Mouse (Mus musculus): ENCODE results near the gene Mettl6. TPM values are rescaled to one million over a fixed set of nuclear protein-coding genes. Genes with fewer than 3 reads are reported as not detected.

The Mettl6 gene
- polyA plus RNA-seq (2014; fragmentation: Nextera tagmentation; extraction: Ambion mirVana) = 52.9 and 57.3 TPM in 2 replicates

DNA sequence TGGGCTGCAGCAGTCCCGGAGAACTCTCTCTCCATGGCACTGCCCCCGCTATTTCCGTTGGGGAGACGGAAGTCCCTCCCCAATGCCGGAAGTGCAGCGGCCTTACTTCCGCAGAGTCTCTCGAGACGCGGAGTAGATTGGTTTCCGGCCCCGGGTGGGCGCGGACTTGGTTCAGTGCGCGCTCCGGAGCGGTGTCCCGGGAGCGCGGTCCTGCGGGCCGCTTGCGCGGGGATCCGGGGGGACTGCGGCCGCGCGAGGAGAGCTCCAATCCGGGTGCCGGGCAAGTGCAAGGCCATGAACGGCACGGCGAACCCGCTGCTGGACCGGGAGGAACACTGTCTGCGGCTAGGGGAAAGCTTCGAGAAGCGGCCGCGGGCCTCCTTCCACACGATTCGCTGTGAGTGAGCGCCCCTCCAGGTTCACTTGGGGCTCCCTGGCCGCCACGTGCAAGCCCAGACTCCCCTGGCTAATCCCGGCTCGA lies at the start of gene Mettl6:
TSS of gene Mettl6 (minus strand) at position 66 of the 481 bp plus-strand sequence.
- H3K27me3 ChIP-seq (ENCODE audit: insufficient read depth, low read length) = no peaks in the 10 kb centered on the region
- H3K9me3 ChIP-seq (ENCODE audit: low read depth, low read length) = no peaks in the 10 kb centered on the region
- H3K4me3 ChIP-seq (ENCODE audit: low read depth, low read length) = peak within 1 kb of the TSS; percentile 92
- DNase-seq = peak; percentile 97
- H3K9ac ChIP-seq = peak within 1 kb of the TSS; percentile 89
- under 1% methylated on average over 49 of the region's 49 CpGs for WGBS
- H3K27ac ChIP-seq (ENCODE audit: low read depth) = peak within 1 kb of the TSS; percentile 91
- peak within 1 kb of the TSS; percentile 92 for H3K4me2 ChIP-seq
- no peak for TF ChIP-seq CTCF (IDR thresholded peaks at IDR 0.05; ENCODE audit: low read depth)
- peaks cover 44% of the 10 kb centered on the region for H3K36me3 ChIP-seq (ENCODE audit: insufficient read depth)
- peaks cover 10% of the 10 kb centered on the region; the same call in 1 of the 2 replicates for H3K4me1 ChIP-seq (ENCODE audit: insufficient read depth)
- peak; percentile 94 for ATAC-seq (ENCODE audit: insufficient read depth)

DNA sequence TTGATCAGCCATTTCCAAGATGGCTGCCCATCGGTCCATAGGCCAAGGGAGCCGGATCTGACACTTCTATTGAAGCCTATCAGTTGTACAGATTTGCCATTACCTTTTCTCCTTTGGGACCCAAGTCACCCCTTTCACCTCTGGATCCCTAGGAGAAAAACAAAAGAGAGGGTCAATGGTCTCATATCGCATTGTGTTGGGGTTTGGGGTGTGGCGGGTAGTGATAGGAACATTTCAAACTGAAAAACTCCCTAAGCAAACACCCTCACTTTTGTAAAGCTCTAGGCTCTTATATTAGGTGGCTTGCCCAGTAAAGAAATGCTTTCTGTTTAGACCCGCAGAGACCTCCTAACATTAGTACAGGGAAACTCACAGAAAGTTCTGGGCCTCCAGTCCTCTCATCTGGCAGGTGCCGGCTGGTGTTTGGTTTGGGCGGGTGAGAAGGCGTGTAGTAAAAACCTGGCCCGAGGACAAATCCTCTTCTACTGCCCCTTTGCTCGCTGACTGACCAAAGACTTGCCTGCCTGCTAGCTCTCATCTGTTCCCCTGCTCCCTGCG lies 49.1 kb upstream of the Mettl6 start:
- Histone ChIP-seq H3K27me3 (ENCODE audit: insufficient read depth, low read length) (no peaks in the 10 kb centered on the region), H3K4me2 (no peak overlapping the region), H3K9me3 (ENCODE audit: low read depth, low read length) (no peaks in the 10 kb centered on the region), H3K36me3 (ENCODE audit: insufficient read depth) (no peaks in the 10 kb centered on the region), H3K9ac (no peak overlapping the region), H3K4me1 (ENCODE audit: insufficient read depth) (no peaks in the 10 kb centered on the region), H3K4me3 (ENCODE audit: low read depth, low read length) (no peak overlapping the region), H3K27ac (ENCODE audit: low read depth) (no peak overlapping the region)
- DNase-seq (no peak), ATAC-seq (ENCODE audit: insufficient read depth) (no peak)
- no peak for TF ChIP-seq CTCF (IDR thresholded peaks at IDR 0.05; ENCODE audit: low read depth)
- WGBS = 71% methylated on average over 11 of the region's 11 CpGs

DNA sequence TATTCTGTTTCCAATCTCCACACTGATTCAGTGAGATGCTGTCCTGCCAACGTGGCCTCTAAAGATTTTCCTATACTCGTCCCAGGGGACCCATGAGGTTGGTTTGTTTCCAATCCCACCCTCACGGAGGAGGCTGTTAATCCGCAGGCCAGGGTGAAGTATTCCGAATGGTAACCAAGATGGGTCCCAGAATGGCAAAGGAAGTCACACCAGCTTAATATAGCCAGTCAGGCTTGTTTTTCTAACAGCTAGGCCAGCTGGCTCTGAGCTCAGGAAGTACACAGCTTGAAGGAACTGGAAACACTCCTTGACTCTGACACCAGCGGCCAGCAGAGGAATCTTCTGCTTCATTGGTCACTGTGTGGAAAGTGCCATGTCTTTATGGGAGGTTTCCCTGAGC lies 42.5 kb upstream of the Mettl6 start:
- H3K4me1 ChIP-seq (ENCODE audit: insufficient read depth) = no peaks in the 10 kb centered on the region
- DNase-seq (peak; percentile 24), ATAC-seq (ENCODE audit: insufficient read depth) (no peak)
- no peak overlapping the region for H3K9ac ChIP-seq
- H3K27me3 ChIP-seq (ENCODE audit: insufficient read depth, low read length) = no peaks in the 10 kb centered on the region
- WGBS = 62% methylated on average over 6 of the region's 6 CpGs
- no peaks in the 10 kb centered on the region for H3K9me3 ChIP-seq (ENCODE audit: low read depth, low read length)
- no peaks in the 10 kb centered on the region for H3K36me3 ChIP-seq (ENCODE audit: insufficient read depth)
- no peak overlapping the region for H3K27ac ChIP-seq (ENCODE audit: low read depth)
- no peak for TF ChIP-seq CTCF (IDR thresholded peaks at IDR 0.05; ENCODE audit: low read depth)
- H3K4me2 ChIP-seq = no peak overlapping the region
- H3K4me3 ChIP-seq (ENCODE audit: low read depth, low read length) = no peak overlapping the region

DNA sequence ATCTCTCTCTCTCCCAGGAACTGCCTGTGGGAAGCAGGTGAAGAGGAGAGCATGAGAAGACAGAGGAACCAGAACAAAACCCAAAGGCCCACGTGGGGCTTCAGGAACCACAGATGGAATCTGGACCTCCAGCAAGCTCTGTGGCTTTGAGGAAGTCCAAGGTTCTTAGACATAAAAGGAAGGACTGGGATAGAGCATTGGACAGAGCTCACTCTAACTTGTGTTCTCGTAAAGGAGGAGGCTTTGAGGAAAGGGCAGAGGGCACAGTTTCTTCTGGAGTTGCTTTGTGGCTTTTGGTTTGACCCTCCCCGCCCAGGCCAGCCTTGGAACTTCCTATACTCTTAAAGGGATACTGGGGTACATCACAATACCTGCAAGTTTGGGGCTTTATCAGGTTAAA lies 37.8 kb upstream of the Mettl6 start:
- ATAC-seq (ENCODE audit: insufficient read depth) (no peak), DNase-seq (no peak)
- 72% methylated on average over 3 of the region's 3 CpGs for WGBS

DNA sequence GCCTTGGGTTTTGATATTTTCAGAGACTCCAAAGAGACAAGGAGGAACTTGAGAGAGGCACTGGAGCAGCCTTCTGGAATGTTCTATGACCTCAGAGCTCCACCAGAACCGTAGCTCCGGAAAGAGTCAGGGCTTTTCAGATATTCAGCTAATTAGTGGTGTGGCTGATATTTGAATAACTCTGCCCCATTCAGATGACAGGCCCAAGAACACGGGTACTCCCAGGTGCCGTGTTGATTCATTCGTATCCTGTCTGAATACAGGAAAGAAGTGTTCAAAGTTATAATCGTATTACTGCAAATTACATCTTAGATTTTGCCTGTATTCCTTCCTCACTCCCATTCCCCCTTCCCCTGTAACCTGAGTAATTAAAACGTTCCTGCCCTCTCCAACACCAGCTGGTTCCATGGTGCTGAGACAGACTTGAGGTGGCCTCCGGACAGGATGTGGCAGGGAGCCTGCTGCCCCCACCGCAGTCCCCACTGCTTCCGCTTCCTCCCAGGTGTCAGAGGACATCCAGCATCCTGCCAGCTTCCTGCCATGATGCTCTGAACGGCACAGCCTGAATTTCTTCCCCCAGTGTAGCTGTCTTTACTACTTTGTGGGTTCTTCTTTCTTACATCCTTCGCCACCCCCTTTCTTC lies 36.8 kb upstream of the Mettl6 start:
- Histone ChIP-seq H3K36me3 (ENCODE audit: insufficient read depth) (no peaks in the 10 kb centered on the region), H3K9ac (no peak overlapping the region), H3K9me3 (ENCODE audit: low read depth, low read length) (no peaks in the 10 kb centered on the region), H3K4me2 (peak overlapping the region; percentile 3; the same call in 1 of the 2 replicates), H3K27ac (ENCODE audit: low read depth) (0 out of 2 replicates have a peak overlapping the region, but pooled peaks have one; percentile 15), H3K27me3 (ENCODE audit: insufficient read depth, low read length) (no peaks in the 10 kb centered on the region), H3K4me3 (ENCODE audit: low read depth, low read length) (no peak overlapping the region), H3K4me1 (ENCODE audit: insufficient read depth) (peaks cover 5% of the 10 kb centered on the region)
- peak; percentile 52; the same call in 1 of the 2 replicates for ATAC-seq (ENCODE audit: insufficient read depth)
- no peak for TF ChIP-seq CTCF (IDR thresholded peaks at IDR 0.05; ENCODE audit: low read depth)
- DNase-seq = peak; percentile 70
- WGBS = 34% methylated on average over 12 of the region's 12 CpGs

More for the DNA sequence above, 37.8 kb upstream of the Mettl6 start:
- Histone ChIP-seq H3K9ac (no peak overlapping the region), H3K4me1 (ENCODE audit: insufficient read depth) (peaks cover 5% of the 10 kb centered on the region), H3K4me2 (no peak overlapping the region), H3K36me3 (ENCODE audit: insufficient read depth) (no peaks in the 10 kb centered on the region), H3K4me3 (ENCODE audit: low read depth, low read length) (no peak overlapping the region), H3K9me3 (ENCODE audit: low read depth, low read length) (no peaks in the 10 kb centered on the region), H3K27me3 (ENCODE audit: insufficient read depth, low read length) (no peaks in the 10 kb centered on the region), H3K27ac (ENCODE audit: low read depth) (no peak overlapping the region)
- no peak for TF ChIP-seq CTCF (IDR thresholded peaks at IDR 0.05; ENCODE audit: low read depth)

DNA sequence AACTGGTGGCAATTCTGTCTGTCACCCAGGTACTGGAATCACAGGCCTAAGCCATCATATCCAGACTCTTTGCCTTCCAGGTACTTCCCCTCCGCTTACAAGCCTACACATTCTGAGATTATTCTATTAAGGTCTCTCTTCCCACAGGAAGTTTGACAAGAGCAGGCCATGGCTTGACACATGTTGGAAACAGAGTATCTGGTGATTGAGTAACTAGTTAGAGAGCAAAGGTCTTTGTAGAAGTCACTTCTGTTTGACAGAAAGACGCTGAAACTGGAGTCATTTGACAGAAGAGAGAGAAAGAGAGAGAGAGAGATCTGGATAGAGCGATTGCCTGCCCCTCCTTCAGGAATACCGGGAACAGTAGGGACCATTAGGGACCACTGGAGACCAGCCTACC lies 36.0 kb upstream of the Mettl6 start:
- H3K9ac ChIP-seq = no peak overlapping the region
- no peak for TF ChIP-seq CTCF (IDR thresholded peaks at IDR 0.05; ENCODE audit: low read depth)
- no peak overlapping the region for H3K4me2 ChIP-seq
- H3K36me3 ChIP-seq (ENCODE audit: insufficient read depth) = no peaks in the 10 kb centered on the region
- ATAC-seq (ENCODE audit: insufficient read depth) = no peak
- DNase-seq = no peak
- no peaks in the 10 kb centered on the region for H3K9me3 ChIP-seq (ENCODE audit: low read depth, low read length)
- H3K27me3 ChIP-seq (ENCODE audit: insufficient read depth, low read length) = no peaks in the 10 kb centered on the region
- peaks cover 5% of the 10 kb centered on the region for H3K4me1 ChIP-seq (ENCODE audit: insufficient read depth)
- 72% methylated on average over 4 of the region's 4 CpGs for WGBS
- no peak overlapping the region for H3K27ac ChIP-seq (ENCODE audit: low read depth)
- H3K4me3 ChIP-seq (ENCODE audit: low read depth, low read length) = no peak overlapping the region

DNA sequence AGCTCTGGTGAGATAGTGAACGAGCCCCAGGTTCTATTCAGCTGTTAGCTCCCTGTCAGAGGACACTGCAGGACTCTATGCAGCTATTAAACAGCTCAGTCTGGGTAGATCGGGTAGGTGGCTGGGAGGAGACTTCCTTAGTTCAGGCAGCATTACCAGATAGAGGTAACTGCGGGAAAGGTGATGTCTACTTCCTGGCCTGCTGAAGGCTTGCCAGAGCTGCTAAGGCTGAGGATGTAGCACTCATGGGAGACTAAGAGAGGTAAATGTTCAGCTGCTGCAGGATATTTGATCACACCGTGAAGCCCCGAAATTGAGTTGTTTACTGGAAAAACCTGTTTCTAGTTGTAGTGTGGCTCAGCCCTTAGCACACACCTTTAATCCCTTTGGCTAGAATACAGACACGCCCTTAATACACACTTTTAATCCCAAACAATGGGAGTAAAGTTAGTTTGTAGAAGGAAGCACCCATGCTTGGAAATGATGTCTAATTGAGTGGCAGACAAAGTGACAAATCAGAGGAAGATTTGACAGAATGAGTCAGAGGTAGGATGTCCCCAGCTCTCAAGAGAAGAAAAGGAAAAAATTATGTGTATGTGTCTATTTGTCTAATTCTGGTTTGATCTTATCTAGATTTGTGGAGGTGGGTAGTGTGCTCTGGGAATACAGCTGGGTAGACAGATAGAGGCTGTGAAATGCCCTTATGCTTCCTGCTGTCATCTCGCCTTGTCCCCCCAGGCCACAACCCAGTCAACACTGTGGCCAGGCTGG lies 30.4 kb upstream of the Mettl6 start:
- H3K9me3 ChIP-seq (ENCODE audit: low read depth, low read length) = no peaks in the 10 kb centered on the region
- H3K9ac ChIP-seq = no peak overlapping the region
- H3K36me3 ChIP-seq (ENCODE audit: insufficient read depth) = no peaks in the 10 kb centered on the region
- no peak overlapping the region for H3K4me3 ChIP-seq (ENCODE audit: low read depth, low read length)
- ATAC-seq (ENCODE audit: insufficient read depth) = no peak
- no peak for TF ChIP-seq CTCF (IDR thresholded peaks at IDR 0.05; ENCODE audit: low read depth)
- WGBS = 65% methylated on average over 7 of the region's 7 CpGs
- no peaks in the 10 kb centered on the region for H3K4me1 ChIP-seq (ENCODE audit: insufficient read depth)
- H3K27ac ChIP-seq (ENCODE audit: low read depth) = no peak overlapping the region
- H3K27me3 ChIP-seq (ENCODE audit: insufficient read depth, low read length) = no peaks in the 10 kb centered on the region
- no peak overlapping the region for H3K4me2 ChIP-seq
- no peak for DNase-seq

Measured in lung, embryonic 14.5 days (tissue).